Mouse (Mus musculus) MEL (cell line): Measurements from ENCODE around the gene Mamstr. TPM values are rescaled to one million over a fixed set of nuclear protein-coding genes. Genes with fewer than 3 reads are reported as not detected.

Experiments
- DNase-seq: peaks from one replicate; pipeline ENCODE4 v3.0.0; 2011; ENCODE audit warnings: low read depth, low spot score
- H3K27ac ChIP-seq: 2 replicates; pipeline ENCODE4 v1.5.1; 2012; ENCODE audit warnings: low read depth, mild to moderate bottlenecking, control low read depth, low read length, moderate library complexity; ENCODE audit not compliant: control insufficient read depth
- H3K27me3 ChIP-seq, 2 experiments: fragments of 150-350 bp in 1 of 2; sonication (generic) in 1 of 2; 2 replicates each; pipeline ENCODE4 v1.6.1; 2012; ENCODE audit warnings: low read length in 2 of 2, mild to moderate bottlenecking in 2 of 2, improper control_type of control experiment in 1 of 2, moderate library complexity in 1 of 2; ENCODE audit not compliant: insufficient read depth in 2 of 2, control insufficient read depth in 1 of 2
- H3K36me3 ChIP-seq, 2 experiments: 2 replicates each; pipeline ENCODE4 v1.6.1; 2012 to 2014; ENCODE audit warnings: low read length in 2 of 2, improper control_type of control experiment in 1 of 2, inconsistent platforms in 1 of 2, mild to moderate bottlenecking in 1 of 2; ENCODE audit not compliant: insufficient read depth in 2 of 2, control insufficient read depth in 1 of 2
- H3K4me1 ChIP-seq, 2 experiments: fragments of 150-350 bp in 1 of 2; sonication (generic) in 1 of 2; 2 replicates each; pipeline ENCODE4 v1.6.1; 2012; ENCODE audit warnings: low read length in 2 of 2, improper control_type of control experiment in 1 of 2, mild to moderate bottlenecking in 1 of 2; ENCODE audit not compliant: insufficient read depth in 2 of 2, control insufficient read depth in 1 of 2
- H3K4me3 ChIP-seq, 2 experiments: fragments of 150-350 bp in 1 of 2; sonication (generic) in 1 of 2; 2 replicates each; pipeline ENCODE4 v1.5.1; 2012; ENCODE audit warnings: low read depth in 2 of 2, low read length in 2 of 2, mild to moderate bottlenecking in 2 of 2, moderate library complexity in 2 of 2, control low read depth in 1 of 2, improper control_type of control experiment in 1 of 2; ENCODE audit not compliant: control insufficient read depth in 1 of 2, insufficient read depth in 1 of 2
- H3K79me2 ChIP-seq: 2 replicates; pipeline ENCODE4 v1.6.1; 2012; ENCODE audit warnings: mild to moderate bottlenecking, low read length, moderate library complexity; ENCODE audit not compliant: control insufficient read depth, poor library complexity, insufficient read depth
- H3K9ac ChIP-seq: 2 replicates; pipeline ENCODE4 v1.6.1; 2012; ENCODE audit warnings: low read depth, mild to moderate bottlenecking, control low read depth, low read length, moderate library complexity; ENCODE audit not compliant: control insufficient read depth, poor library complexity, severe bottlenecking
- H3K9me3 ChIP-seq: fragments of 150-350 bp; sonication (generic); replicated peaks from 2 replicates; pipeline ENCODE4 v1.6.1; 2012; ENCODE audit warnings: mild to moderate bottlenecking, low read length, improper control_type of control experiment, moderate library complexity; ENCODE audit not compliant: insufficient read depth
- BHLHE40 ChIP-seq: IDR thresholded peaks from 2 replicates; pipeline ENCODE4 v1.6.1; 2012; ENCODE audit warnings: low read depth, mild to moderate bottlenecking, inconsistent platforms, low read length, improper control_type of control experiment, borderline replicate concordance
- CHD1 ChIP-seq: IDR thresholded peaks from 2 replicates; pipeline ENCODE4 v1.6.1; 2012; ENCODE audit warnings: low read depth, mild to moderate bottlenecking, inconsistent platforms, low read length, improper control_type of control experiment
- CHD2 ChIP-seq: IDR thresholded peaks from 2 replicates; pipeline ENCODE4 v1.6.1; 2011; ENCODE audit warnings: low read length, improper control_type of control experiment
- ELF1 ChIP-seq: IDR thresholded peaks from 2 replicates; pipeline ENCODE4 v1.6.1; 2014; ENCODE audit warnings: low read depth, mild to moderate bottlenecking, inconsistent platforms, low read length, improper control_type of control experiment, moderate library complexity
- EP300 ChIP-seq, 2 experiments: IDR thresholded peaks; 2 replicates each; pipeline ENCODE4 v1.6.1; 2011; ENCODE audit warnings: improper control_type of control experiment in 2 of 2, low read length in 2 of 2, low read depth in 1 of 2, mild to moderate bottlenecking in 1 of 2
- ETS1 ChIP-seq: IDR thresholded peaks from 2 replicates; pipeline ENCODE4 v1.6.1; 2012; ENCODE audit warnings: low read depth, mild to moderate bottlenecking, inconsistent platforms, low read length, improper control_type of control experiment, moderate library complexity
- GATA1 ChIP-seq: IDR thresholded peaks from 2 replicates; pipeline ENCODE4 v1.6.1; 2011; ENCODE audit warnings: low read depth, low read length, improper control_type of control experiment
- HCFC1 ChIP-seq: IDR thresholded peaks from 2 replicates; pipeline ENCODE4 v1.6.1; 2012; ENCODE audit warnings: low read depth, mild to moderate bottlenecking, inconsistent platforms, low read length, improper control_type of control experiment, moderate library complexity
- KAT2A ChIP-seq: conservative IDR thresholded peaks from 2 replicates; pipeline ENCODE4 v1.6.1; 2012; ENCODE audit warnings: low read depth, low read length, improper control_type of control experiment, inconsistent platforms
- MAFK ChIP-seq: IDR thresholded peaks from 2 replicates; pipeline ENCODE4 v1.6.1; 2011; ENCODE audit warnings: low read depth, mild to moderate bottlenecking, low read length, improper control_type of control experiment, borderline replicate concordance
- MAZ ChIP-seq: IDR thresholded peaks from 2 replicates; pipeline ENCODE4 v1.6.1; 2012; ENCODE audit warnings: low read depth, mild to moderate bottlenecking, inconsistent platforms, low read length, improper control_type of control experiment
- MEF2A ChIP-seq: IDR thresholded peaks from 2 replicates; pipeline ENCODE4 v1.6.1; 2014; ENCODE audit warnings: low read depth, mild to moderate bottlenecking, inconsistent platforms, low read length, improper control_type of control experiment; ENCODE audit not compliant: poor library complexity, insufficient replicate concordance, severe bottlenecking; ENCODE audit errors: extremely low read depth
- MXI1 ChIP-seq: IDR thresholded peaks from 2 replicates; pipeline ENCODE4 v1.6.1; 2011; ENCODE audit warnings: mild to moderate bottlenecking, low read depth, low read length, improper control_type of control experiment
- MYB ChIP-seq: IDR thresholded peaks from 2 replicates; pipeline ENCODE4 v1.6.1; 2011; ENCODE audit warnings: mild to moderate bottlenecking, low read depth, low read length, improper control_type of control experiment
- MYC ChIP-seq: IDR thresholded peaks from 2 replicates; pipeline ENCODE4 v1.6.1; 2011; ENCODE audit warnings: low read depth, mild to moderate bottlenecking, low read length, improper control_type of control experiment, moderate library complexity
- NELFE ChIP-seq: IDR thresholded peaks from 2 replicates; pipeline ENCODE4 v1.6.1; 2011; ENCODE audit warnings: low read depth, low read length, improper control_type of control experiment
- POLR2A ChIP-seq, 2 experiments: IDR thresholded peaks; 2 replicates each; pipeline ENCODE4 v1.6.1; 2011 to 2012; ENCODE audit warnings: low read length in 2 of 2, mild to moderate bottlenecking in 2 of 2, control low read depth in 1 of 2, improper control_type of control experiment in 1 of 2, low read depth in 1 of 2, moderate library complexity in 1 of 2; ENCODE audit not compliant: control insufficient read depth in 1 of 2, insufficient read depth in 1 of 2, poor library complexity in 1 of 2
- POLR2AphosphoS2 ChIP-seq: IDR thresholded peaks from 2 replicates; pipeline ENCODE4 v1.6.1; 2011; ENCODE audit warnings: low read length, improper control_type of control experiment
- POLR2AphosphoS5 ChIP-seq: IDR thresholded peaks from 2 replicates; pipeline ENCODE4 v1.6.1; 2012; ENCODE audit warnings: low read depth, borderline replicate concordance, mild to moderate bottlenecking, inconsistent platforms, low read length, moderate library complexity, mixed read lengths
- RCOR1 ChIP-seq: IDR thresholded peaks from 2 replicates; pipeline ENCODE4 v1.6.1; 2012; ENCODE audit warnings: low read depth, mild to moderate bottlenecking, inconsistent platforms, low read length, improper control_type of control experiment
- SIN3A ChIP-seq: IDR thresholded peaks from 2 replicates; pipeline ENCODE4 v1.6.1; 2012; ENCODE audit warnings: low read length, improper control_type of control experiment, inconsistent platforms
- SMC3 ChIP-seq: IDR thresholded peaks from 2 replicates; pipeline ENCODE4 v1.6.1; 2011; ENCODE audit warnings: low read depth, low read length, improper control_type of control experiment
- TAL1 ChIP-seq: IDR thresholded peaks from 2 replicates; pipeline ENCODE4 v1.6.1; 2012; ENCODE audit warnings: mild to moderate bottlenecking, inconsistent platforms, low read length, moderate library complexity, mixed read lengths
- TCF12 ChIP-seq: IDR thresholded peaks from 2 replicates; pipeline ENCODE4 v1.6.1; 2014; ENCODE audit warnings: low read depth, mild to moderate bottlenecking, inconsistent platforms, low read length, improper control_type of control experiment, moderate library complexity
- UBTF ChIP-seq: IDR thresholded peaks from 2 replicates; pipeline ENCODE4 v1.6.1; 2012; ENCODE audit warnings: low read depth, mild to moderate bottlenecking, inconsistent platforms, low read length, improper control_type of control experiment, moderate library complexity, borderline replicate concordance; ENCODE audit not compliant: insufficient read depth
- USF2 ChIP-seq, 2 experiments: IDR thresholded peaks; 2 replicates each; pipeline ENCODE4 v1.6.1; 2011 to 2012; ENCODE audit warnings: improper control_type of control experiment in 2 of 2, low read length in 2 of 2, borderline replicate concordance in 1 of 2, inconsistent platforms in 1 of 2, low read depth in 1 of 2, mild to moderate bottlenecking in 1 of 2; ENCODE audit not compliant: insufficient read depth in 1 of 2
- ZC3H11A ChIP-seq: IDR thresholded peaks from 2 replicates; pipeline ENCODE4 v1.6.1; 2012; ENCODE audit warnings: low read depth, mild to moderate bottlenecking, inconsistent platforms, low read length, improper control_type of control experiment
- ZKSCAN1 ChIP-seq: IDR thresholded peaks from 2 replicates; pipeline ENCODE4 v1.6.1; 2012; ENCODE audit warnings: low read depth, mild to moderate bottlenecking, inconsistent platforms, low read length, improper control_type of control experiment, moderate library complexity
- ZMIZ1 ChIP-seq: IDR thresholded peaks from 2 replicates; pipeline ENCODE4 v1.6.1; 2012; ENCODE audit warnings: low read depth, mild to moderate bottlenecking, inconsistent platforms, low read length, improper control_type of control experiment, moderate library complexity
- ZNF384 ChIP-seq: IDR thresholded peaks from 2 replicates; pipeline ENCODE4 v1.6.1; 2012; ENCODE audit warnings: low read depth, mild to moderate bottlenecking, inconsistent platforms, low read length, improper control_type of control experiment
- polyA plus RNA-seq, 2 experiments: library from polyadenylated mRNA; stranded (reverse) in 1 of 2; unstranded in 1 of 2; fragments of >175 nt in 1 of 2; fragments of >200 nt in 1 of 2; gene quantifications; 2 replicates each; pipeline versions ENCODE4 v1.2.1 to v1.2.4; 2012; ENCODE audit warnings: low replicate concordance in 2 of 2, low read depth in 1 of 2; ENCODE audit not compliant: insufficient read length in 2 of 2, insufficient read depth in 1 of 2, missing spikeins in 1 of 2
- total RNA-seq: library from RNA; depleted of rRNA; stranded (reverse); fragments of 300-350 nt; gene quantifications from 2 replicates; pipeline ENCODE4 v1.2.3, GENCODE M21; 2012

The Mamstr gene
- total and polyA plus RNA-seq, 3 experiments = not detected

GRCm38 (mm10) chr7:45591880-45592279 lies 47.9 kb upstream of the Mamstr start:
- Histone ChIP-seq H3K4me3 (no peak overlapping the region), H3K9me3 (no peaks in the 10 kb centered on the region), H3K36me3 (peaks cover 0 to 27% of the 10 kb centered on the region in 2 experiments; a peak in 3 of 4 replicates), H3K27me3 (no peaks in the 10 kb centered on the region), H3K27ac (peak overlapping the region; percentile 1; the same call in 1 of the 2 replicates), H3K9ac (peak overlapping the region; percentile 0; the same call in 1 of the 2 replicates), H3K79me2 (no peaks in the 10 kb centered on the region), H3K4me1 (peaks cover 10 to 20% of the 10 kb centered on the region in 2 experiments)
- peak; percentile 41 for DNase-seq
- no peak for TF ChIP-seq ELF1
- TF ChIP-seq GATA1 = peak; percentile 31; the same call in 1 of the 2 replicates
- TF ChIP-seq BHLHE40 = peak; percentile 55; the same call in 1 of the 2 replicates
- TF ChIP-seq RCOR1 = no peak
- TF ChIP-seq SMC3 = no peak
- no peak for TF ChIP-seq CHD1
- peak; percentile 82 for TF ChIP-seq ETS1
- no peak for TF ChIP-seq ZNF384
- TF ChIP-seq POLR2AphosphoS2 = no peak
- no peak for TF ChIP-seq SIN3A
- TF ChIP-seq MEF2A = no peak

DNA sequence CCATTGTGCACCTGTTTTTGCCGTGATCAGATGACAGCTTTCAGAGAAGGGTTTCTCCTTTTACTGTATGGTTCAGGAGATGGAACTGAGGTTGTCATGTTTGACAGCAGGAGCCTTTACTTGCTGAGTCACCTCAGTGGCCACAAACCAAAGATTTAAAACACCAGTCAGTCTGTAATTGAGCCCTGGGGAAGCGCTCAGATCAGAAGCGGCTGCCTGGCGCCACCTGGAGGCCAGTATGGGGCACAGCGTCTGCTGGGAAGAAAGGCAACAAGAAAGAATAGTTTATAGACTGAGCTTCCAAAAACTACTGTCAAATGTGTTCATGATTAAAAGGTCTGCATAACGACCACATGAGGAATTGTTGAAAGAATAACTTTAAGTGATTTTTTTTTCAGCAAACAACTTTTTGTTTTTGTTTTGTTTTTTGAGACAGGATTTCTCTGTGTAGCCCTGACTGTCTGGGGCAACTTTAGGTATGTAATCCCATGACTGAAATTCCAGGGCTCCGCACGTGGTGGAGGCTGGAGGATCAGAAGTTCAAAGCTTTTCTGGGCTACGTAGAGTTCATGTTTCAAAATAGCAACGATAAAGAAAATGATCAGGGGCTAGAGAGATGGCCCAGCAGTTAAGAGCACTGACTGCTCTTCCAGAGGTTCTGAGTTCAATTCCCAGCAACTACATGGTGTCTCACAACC lies 46.5 kb upstream of the Mamstr start:
- Histone ChIP-seq H3K27me3 (no peaks in the 10 kb centered on the region), H3K79me2 (no peaks in the 10 kb centered on the region), H3K9ac (peak overlapping the region; percentile 10; the same call in 1 of the 2 replicates), H3K9me3 (no peaks in the 10 kb centered on the region), H3K4me1 (peaks cover 10 to 20% of the 10 kb centered on the region in 2 experiments), H3K27ac (no peak overlapping the region), H3K4me3 (no peak overlapping the region), H3K36me3 (peaks cover 0 to 27% of the 10 kb centered on the region in 2 experiments; a peak in 2 of 4 replicates)
- DNase-seq = peak; percentile 94
- peak; percentile 72 for TF ChIP-seq RCOR1
- TF ChIP-seq ZMIZ1 = no peak
- no peak for TF ChIP-seq MAZ
- TF ChIP-seq NELFE = no peak
- TF ChIP-seq UBTF = no peak
- peak; percentile 87 for TF ChIP-seq SIN3A
- TF ChIP-seq USF2 (IDR thresholded peaks at IDR 0.05; ENCODE audit: borderline replicate concordance in 1 of 2, insufficient read depth in 1 of 2, low read depth in 1 of 2, low read length in 2 of 2) = no peak
- TF ChIP-seq MAFK = peak; percentile 79; the same call in 1 of the 2 replicates
- TF ChIP-seq MYC = no peak
- no peak for TF ChIP-seq ZNF384
- no peak for TF ChIP-seq HCFC1
- peak; percentile 58; the same call in 1 of the 2 replicates for TF ChIP-seq MXI1
- 0 out of 2 replicates have a peak, but pooled peaks have one; percentile 17 for TF ChIP-seq GATA1
- TF ChIP-seq CHD1 = no peak
- TF ChIP-seq ZC3H11A = peak; percentile 84
- no peak for TF ChIP-seq POLR2A (IDR thresholded peaks at IDR 0.05; ENCODE audit: control insufficient read depth in 1 of 2, insufficient read depth in 1 of 2, low read depth in 1 of 2, low read length in 2 of 2, poor library complexity in 1 of 2)
- TF ChIP-seq KAT2A = no peak
- no peak for TF ChIP-seq POLR2AphosphoS5
- TF ChIP-seq EP300 (IDR thresholded peaks at IDR 0.05; ENCODE audit: low read depth in 1 of 2, low read length in 2 of 2) = peak in 1 of 2 experiments; percentile 22; a peak in 1 of 4 replicates
- TF ChIP-seq TAL1 = no peak
- no peak for TF ChIP-seq MYB
- no peak for TF ChIP-seq TCF12
- no peak for TF ChIP-seq CHD2
- no peak for TF ChIP-seq ZKSCAN1
